Mouse (Mus musculus): ENCODE measurements around the gene Zbtb22.
"Not testable (repeated sequence)": the region's sequence is repeated elsewhere in the genome, so short reads cannot be mapped to it uniquely, and the experiment has no call there.

The Zbtb22 gene

GRCm38 (mm10) chr17:33915671-33916250 lies at the start of gene Zbtb22, which contains the start of gene Tapbp:
Zbtb22 (plus strand) TSS chr17:33915904.
Tapbp (plus strand) TSS chr17:33915899.
- DNase-seq (ENCODE audit: low spot score), result peak; percentile 97

- DNase-seq (ENCODE audit: low spot score), result not testable (repeated sequence)
These were observed 42.2 kb upstream of the Zbtb22 start, which contains the start of gene Gm7029 for GRCm38 (mm10) chr17:33873537-33873936. Gm7029 (plus strand) TSS chr17:33873837.

GRCm38 (mm10) chr17:33874411-33874810 lies 41.3 kb upstream of the Zbtb22 start:
- no peak for DNase-seq (ENCODE audit: low spot score)

GRCm38 (mm10) chr17:33875797-33876196 lies 39.9 kb upstream of the Zbtb22 start:
- DNase-seq (ENCODE audit: low spot score), result peak; percentile 36

GRCm38 (mm10) chr17:33884320-33884719 lies 31.4 kb upstream of the Zbtb22 start:
- DNase-seq (ENCODE audit: low spot score), result not testable (repeated sequence)

GRCm38 (mm10) chr17:33887802-33888201 lies 27.9 kb upstream of the Zbtb22 start:
- DNase-seq (ENCODE audit: low spot score), result not testable (repeated sequence)

GRCm38 (mm10) chr17:33888230-33888629 lies 27.5 kb upstream of the Zbtb22 start:
- DNase-seq (ENCODE audit: low spot score), result not testable (repeated sequence)

GRCm38 (mm10) chr17:33889941-33890532 lies 25.7 kb upstream of the Zbtb22 start:
- peak; percentile 34 for DNase-seq (ENCODE audit: low spot score)

- DNase-seq (ENCODE audit: low spot score), result peak; percentile 99
These were observed 25.1 kb upstream of the Zbtb22 start, which contains the start of gene Kifc1 for GRCm38 (mm10) chr17:33890533-33891059. Kifc1 (minus strand) TSS chr17:33890661.

- DNase-seq (ENCODE audit: low spot score), result no peak
These were observed 24.3 kb upstream of the Zbtb22 start for GRCm38 (mm10) chr17:33891357-33891756.

GRCm38 (mm10) chr17:33891892-33892291 lies 23.8 kb upstream of the Zbtb22 start:
- not testable (repeated sequence) for DNase-seq (ENCODE audit: low spot score)

- no peak for DNase-seq (ENCODE audit: low spot score)
These were observed 23.3 kb upstream of the Zbtb22 start for GRCm38 (mm10) chr17:33892429-33892828.

GRCm38 (mm10) chr17:33893011-33893410 lies 22.7 kb upstream of the Zbtb22 start:
- not testable (repeated sequence) for DNase-seq (ENCODE audit: low spot score)

GRCm38 (mm10) chr17:33897114-33897794 lies 18.4 kb upstream of the Zbtb22 start:
- peak; percentile 85 for DNase-seq (ENCODE audit: low spot score)

GRCm38 (mm10) chr17:33898193-33898592 lies 17.5 kb upstream of the Zbtb22 start:
- not testable (repeated sequence) for DNase-seq (ENCODE audit: low spot score)

- DNase-seq (ENCODE audit: low spot score), result no peak
These were observed 16.1 kb upstream of the Zbtb22 start for GRCm38 (mm10) chr17:33899642-33900041.

GRCm38 (mm10) chr17:33900281-33900988 lies 15.3 kb upstream of the Zbtb22 start:
- DNase-seq (ENCODE audit: low spot score), result no peak

GRCm38 (mm10) chr17:33900989-33901314 lies 14.8 kb upstream of the Zbtb22 start:
- no peak for DNase-seq (ENCODE audit: low spot score)

GRCm38 (mm10) chr17:33901653-33902052 lies 14.1 kb upstream of the Zbtb22 start:
- no peak for DNase-seq (ENCODE audit: low spot score)

- DNase-seq (ENCODE audit: low spot score), result no peak
These were observed 13.6 kb upstream of the Zbtb22 start for GRCm38 (mm10) chr17:33902079-33902478.

GRCm38 (mm10) chr17:33902491-33902890 lies 13.2 kb upstream of the Zbtb22 start:
- no peak for DNase-seq (ENCODE audit: low spot score)
